Mouse (Mus musculus): ENCODE data around the gene Slc45a1. TPM values are rescaled to one million over a fixed set of nuclear protein-coding genes. Genes with fewer than 3 reads are reported as not detected.

Gene Slc45a1
- 0.21 TPM in 1 of 2 replicates, not detected in the other for polyA plus RNA-seq (2012; ENCODE audit: insufficient read depth, insufficient read length, missing spikeins)

- H3K4me3 ChIP-seq (ENCODE audit: insufficient read depth, low read length) = no peak within 1 kb of the TSS
- TF ChIP-seq POLR2A (IDR thresholded peaks at IDR 0.05; ENCODE audit: borderline replicate concordance, low read depth, low read length) (no peak), CTCF (IDR thresholded peaks at IDR 0.05; ENCODE audit: low read depth, low read length) (no peak)
- H3K27ac ChIP-seq (ENCODE audit: insufficient read depth, low read depth, low read length) = no peak within 1 kb of the TSS
- peaks cover 3% of the 10 kb centered on the region for H3K4me1 ChIP-seq (ENCODE audit: control insufficient read depth, insufficient read depth, low read length)
These were observed at the start of gene Slc45a1 for GRCm38 (mm10) chr4:150651390-150652277. Gene Slc45a1, minus strand, starts transcription at chr4:150652174.

- H3K4me3 ChIP-seq (ENCODE audit: insufficient read depth, low read length) = no peak overlapping the region
- no peak overlapping the region for H3K27ac ChIP-seq (ENCODE audit: insufficient read depth, low read depth, low read length)
- no peaks in the 10 kb centered on the region for H3K4me1 ChIP-seq (ENCODE audit: control insufficient read depth, insufficient read depth, low read length)
- TF ChIP-seq POLR2A (IDR thresholded peaks at IDR 0.05; ENCODE audit: borderline replicate concordance, low read depth, low read length) (no peak), CTCF (IDR thresholded peaks at IDR 0.05; ENCODE audit: low read depth, low read length) (no peak)
These were observed 48.9 kb upstream of the Slc45a1 start for GRCm38 (mm10) chr4:150700849-150701248.

DNA sequence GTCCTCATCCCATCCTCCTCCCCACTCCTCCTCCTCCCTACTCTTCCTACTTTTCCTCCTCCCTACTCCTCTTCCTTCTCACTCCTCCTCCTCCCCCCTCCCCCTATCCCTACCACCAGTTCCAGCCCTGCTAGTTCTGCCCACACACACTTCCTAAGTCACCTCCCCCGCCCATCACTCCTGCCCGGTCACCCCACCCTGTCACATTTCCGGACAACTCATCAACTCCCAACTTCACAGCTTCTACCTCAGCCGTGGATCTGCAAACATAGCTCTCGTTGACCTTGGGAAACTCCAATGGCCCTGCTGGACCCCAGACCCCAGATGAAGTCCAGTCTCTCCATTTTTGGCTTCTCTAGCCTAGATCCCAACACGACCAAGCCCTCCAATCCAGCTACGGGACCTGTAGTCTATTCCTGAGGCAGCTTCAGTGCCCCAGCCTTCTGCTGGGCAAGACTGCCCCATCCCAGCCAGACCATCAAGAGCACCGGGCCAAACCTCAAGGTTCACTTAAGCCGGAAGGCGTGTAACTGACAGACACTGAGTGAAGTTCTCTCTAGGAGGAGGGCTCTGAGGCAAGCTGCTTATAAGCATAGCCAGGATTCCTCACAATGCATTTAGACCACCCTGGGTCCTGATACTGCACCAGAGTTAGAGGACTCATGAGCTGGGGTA lies 42.6 kb upstream of the Slc45a1 start:
- H3K4me1 ChIP-seq (ENCODE audit: control insufficient read depth, insufficient read depth, low read length) = no peaks in the 10 kb centered on the region
- TF ChIP-seq POLR2A (IDR thresholded peaks at IDR 0.05; ENCODE audit: borderline replicate concordance, low read depth, low read length) (no peak), CTCF (IDR thresholded peaks at IDR 0.05; ENCODE audit: low read depth, low read length) (no peak)
- H3K27ac ChIP-seq (ENCODE audit: insufficient read depth, low read depth, low read length) = no peak overlapping the region
- H3K4me3 ChIP-seq (ENCODE audit: insufficient read depth, low read length) = no peak overlapping the region

- no peak for TF ChIP-seq CTCF (IDR thresholded peaks at IDR 0.05; ENCODE audit: low read depth, low read length)
- no peak for TF ChIP-seq POLR2A (IDR thresholded peaks at IDR 0.05; ENCODE audit: borderline replicate concordance, low read depth, low read length)
- H3K4me1 ChIP-seq (ENCODE audit: control insufficient read depth, insufficient read depth, low read length) = no peaks in the 10 kb centered on the region
- H3K4me3 ChIP-seq (ENCODE audit: insufficient read depth, low read length) = no peak overlapping the region
- H3K27ac ChIP-seq (ENCODE audit: insufficient read depth, low read depth, low read length) = no peak overlapping the region
These were observed 41.0 kb upstream of the Slc45a1 start for GRCm38 (mm10) chr4:150692861-150693403.

DNA sequence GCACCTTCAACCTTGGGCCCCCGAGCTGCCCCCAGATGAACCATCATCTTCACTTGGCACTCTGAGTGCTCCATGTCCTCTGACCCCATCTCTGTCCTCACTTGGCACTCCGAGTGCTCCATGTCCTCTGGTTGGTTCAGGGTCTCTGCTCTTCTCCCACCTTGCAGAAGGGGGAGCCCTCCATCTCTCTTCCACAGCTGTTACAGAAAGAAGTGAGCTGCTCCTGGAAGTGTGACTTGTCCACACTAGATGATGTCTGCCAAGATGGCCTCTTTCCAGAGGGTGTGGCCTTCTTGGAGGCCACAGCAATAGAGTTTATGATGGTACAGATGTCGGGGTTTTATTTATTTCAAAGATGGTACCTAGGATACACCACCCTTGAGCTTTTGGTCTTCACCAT lies 38.8 kb upstream of the Slc45a1 start:
- H3K4me3 ChIP-seq (ENCODE audit: insufficient read depth, low read length) = no peak overlapping the region
- no peaks in the 10 kb centered on the region for H3K4me1 ChIP-seq (ENCODE audit: control insufficient read depth, insufficient read depth, low read length)
- no peak overlapping the region for H3K27ac ChIP-seq (ENCODE audit: insufficient read depth, low read depth, low read length)
- TF ChIP-seq CTCF (IDR thresholded peaks at IDR 0.05; ENCODE audit: low read depth, low read length) (no peak), POLR2A (IDR thresholded peaks at IDR 0.05; ENCODE audit: borderline replicate concordance, low read depth, low read length) (no peak)

DNA sequence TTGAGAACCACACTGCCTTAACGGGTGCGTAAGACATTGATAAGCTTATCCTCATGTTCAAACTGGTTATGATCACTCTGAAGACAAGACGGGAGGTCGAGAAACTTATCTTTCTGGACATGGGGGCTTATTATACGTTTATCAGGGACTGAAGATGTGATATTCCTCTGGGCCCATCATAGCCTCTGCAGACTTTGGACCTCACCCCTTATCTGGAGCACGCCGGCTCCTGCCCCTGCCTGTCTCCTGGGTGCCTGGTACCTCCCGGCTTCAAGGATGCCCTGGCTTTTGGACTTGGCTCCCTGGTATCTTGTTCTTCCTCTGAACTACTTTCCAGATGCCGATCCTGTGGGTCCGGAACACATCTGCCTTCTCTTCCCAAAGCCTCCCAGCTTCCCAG lies 37.6 kb upstream of the Slc45a1 start:
- H3K4me3 ChIP-seq (ENCODE audit: insufficient read depth, low read length) = no peak overlapping the region
- TF ChIP-seq CTCF (IDR thresholded peaks at IDR 0.05; ENCODE audit: low read depth, low read length) (no peak), POLR2A (IDR thresholded peaks at IDR 0.05; ENCODE audit: borderline replicate concordance, low read depth, low read length) (no peak)
- H3K27ac ChIP-seq (ENCODE audit: insufficient read depth, low read depth, low read length) = no peak overlapping the region
- no peaks in the 10 kb centered on the region for H3K4me1 ChIP-seq (ENCODE audit: control insufficient read depth, insufficient read depth, low read length)

GRCm38 (mm10) chr4:150687126-150687753 lies 35.3 kb upstream of the Slc45a1 start:
- Histone ChIP-seq H3K4me3 (ENCODE audit: insufficient read depth, low read length) (no peak overlapping the region), H3K4me1 (ENCODE audit: control insufficient read depth, insufficient read depth, low read length) (no peaks in the 10 kb centered on the region), H3K27ac (ENCODE audit: insufficient read depth, low read depth, low read length) (no peak overlapping the region)
- TF ChIP-seq POLR2A (IDR thresholded peaks at IDR 0.05; ENCODE audit: borderline replicate concordance, low read depth, low read length) (no peak), CTCF (IDR thresholded peaks at IDR 0.05; ENCODE audit: low read depth, low read length) (no peak)

DNA sequence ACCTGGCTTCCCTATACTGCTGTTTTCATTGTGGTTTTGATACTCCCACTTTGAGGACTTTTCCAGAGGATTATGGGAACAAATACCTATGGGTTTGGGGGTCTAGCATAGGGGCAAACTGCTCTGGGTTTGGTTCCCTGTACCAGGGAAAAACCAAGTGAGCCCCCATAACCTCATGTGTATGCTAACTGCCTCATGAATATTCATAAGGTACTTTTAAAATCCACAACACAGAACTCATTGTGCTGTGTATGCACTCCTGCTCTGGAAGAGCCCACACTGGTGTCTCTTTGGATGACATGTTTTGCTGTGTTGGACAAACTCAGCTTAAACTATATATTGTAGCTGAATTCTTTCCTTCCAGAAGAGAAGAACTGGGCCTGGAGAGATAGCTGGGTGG lies 34.6 kb upstream of the Slc45a1 start:
- Histone ChIP-seq H3K27ac (ENCODE audit: insufficient read depth, low read depth, low read length) (no peak overlapping the region), H3K4me3 (ENCODE audit: insufficient read depth, low read length) (no peak overlapping the region), H3K4me1 (ENCODE audit: control insufficient read depth, insufficient read depth, low read length) (no peaks in the 10 kb centered on the region)
- TF ChIP-seq POLR2A (IDR thresholded peaks at IDR 0.05; ENCODE audit: borderline replicate concordance, low read depth, low read length) = no peak
- no peak for TF ChIP-seq CTCF (IDR thresholded peaks at IDR 0.05; ENCODE audit: low read depth, low read length)

DNA sequence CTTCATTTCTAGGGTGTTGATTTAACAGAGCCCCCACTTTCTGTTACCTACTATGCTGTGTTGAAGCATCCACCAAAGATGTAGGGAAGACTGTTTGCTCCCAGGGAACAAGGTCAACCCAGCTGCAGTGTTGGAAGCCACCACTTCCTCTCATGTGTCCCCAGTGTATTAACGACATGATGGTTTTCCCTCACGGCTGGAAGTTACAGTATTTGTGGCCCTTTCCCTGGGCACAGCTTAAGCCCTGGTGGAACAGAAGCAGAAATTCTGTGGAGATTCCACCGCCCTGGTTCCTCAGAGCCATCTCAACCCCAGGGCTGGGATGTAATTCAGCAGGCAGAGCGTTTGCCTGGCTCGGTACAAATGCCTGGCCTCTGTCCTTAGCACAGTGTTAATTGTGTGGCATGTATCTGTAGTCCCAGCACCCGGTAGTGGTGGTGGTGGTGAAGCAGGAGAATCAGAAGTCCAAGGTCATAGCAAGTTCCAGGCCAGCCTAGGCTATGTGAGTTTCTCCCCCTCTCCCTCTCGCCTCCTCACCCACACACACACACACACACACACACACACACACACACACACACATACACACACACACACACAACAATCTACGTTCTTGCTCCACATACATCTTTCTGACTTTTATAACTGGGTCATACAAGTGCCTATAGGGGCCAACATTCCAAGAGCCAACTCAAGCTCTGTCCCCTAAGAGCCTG lies 34.0 kb upstream of the Slc45a1 start:
- no peak overlapping the region for H3K4me3 ChIP-seq (ENCODE audit: insufficient read depth, low read length)
- H3K27ac ChIP-seq (ENCODE audit: insufficient read depth, low read depth, low read length) = no peak overlapping the region
- TF ChIP-seq POLR2A (IDR thresholded peaks at IDR 0.05; ENCODE audit: borderline replicate concordance, low read depth, low read length) (no peak), CTCF (IDR thresholded peaks at IDR 0.05; ENCODE audit: low read depth, low read length) (no peak)
- H3K4me1 ChIP-seq (ENCODE audit: control insufficient read depth, insufficient read depth, low read length) = no peaks in the 10 kb centered on the region

All from bone marrow macrophage, adult 2 months (primary cell).